In the genomic region with DNA sequence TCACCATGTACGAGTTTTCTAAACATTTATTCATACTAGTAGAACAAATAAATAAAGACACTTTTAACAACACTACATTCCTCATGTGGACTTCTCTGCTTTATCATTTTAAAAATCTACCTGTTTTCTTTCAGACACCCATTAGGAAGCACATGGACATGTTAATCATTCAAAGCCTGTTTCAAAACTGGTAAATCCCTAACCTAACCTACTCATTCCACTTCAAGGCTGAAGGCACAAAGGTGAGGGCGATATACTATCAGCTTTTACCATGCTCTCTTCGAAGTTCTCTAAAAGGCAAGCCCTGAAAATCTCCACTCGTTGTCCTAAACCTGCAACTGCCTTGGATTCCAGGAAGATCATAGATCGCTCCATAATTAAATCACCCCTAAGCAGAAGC, we compare ENCODE assay signal across 29 mouse cellular contexts. TPM values are rescaled to one million over a fixed set of nuclear protein-coding genes. Genes with fewer than 3 reads are reported as not detected.
A peak's percentile ranks its signal among the peaks of the same experiment; 100 is the strongest.
DNase-seq lines count a peak whose midpoint lies in the region; ATAC-seq lines count a peak whose summit lies in the region.
"Had no signal": no experiment of that assay in that cellular context is flagged by ENCODE, and none has a peak within 500 bp of the region (broad histone marks: within the 10 kb centered on the region; RNA-seq: fewer than 3 reads in every experiment).

No protein-coding gene starts in this region.

- peak overlapping the region; percentile 46; the same call in 1 of the 2 replicates for H3K27ac ChIP-seq in kidney, embryonic 16.5 days (ENCODE audit: low read length)
- H3K27ac ChIP-seq: embryonic facial prominence, embryonic 13.5 days; embryonic facial prominence, embryonic 15.5 days; forebrain, embryonic 10.5 days; forebrain, embryonic 12.5 days had no signal

- H3K4me1 ChIP-seq in kidney, embryonic 16.5 days (ENCODE audit: insufficient read depth, low read length) = no peaks in the 10 kb centered on the region
- H3K4me1 ChIP-seq: embryonic facial prominence, embryonic 13.5 days; embryonic facial prominence, embryonic 15.5 days; forebrain, embryonic 10.5 days; forebrain, embryonic 12.5 days had no signal

- no peak overlapping the region for H3K9ac ChIP-seq in kidney, embryonic 16.5 days (replicated peaks; ENCODE audit: low read length)
- H3K9ac ChIP-seq: embryonic facial prominence, embryonic 13.5 days; embryonic facial prominence, embryonic 15.5 days; forebrain, embryonic 12.5 days had no signal

- H3K36me3 ChIP-seq in kidney, embryonic 16.5 days (ENCODE audit: insufficient read depth, low read length) = no peaks in the 10 kb centered on the region
- H3K36me3 ChIP-seq: embryonic facial prominence, embryonic 13.5 days; embryonic facial prominence, embryonic 15.5 days; forebrain, embryonic 10.5 days; forebrain, embryonic 12.5 days had no signal

- DNase-seq in kidney, adult 9 months = peak; percentile 75
- no peak for DNase-seq in kidney, postnatal 4 days
- no peak for DNase-seq in kidney, postnatal 10 days
- peak; percentile 44 for DNase-seq in yolk sac, embryonic 10.5 days (ENCODE audit: low spot score)
- no peak for DNase-seq in heart, postnatal 25 days (ENCODE audit: low spot score)
- DNase-seq: adrenal gland, adult 2 months; adrenal gland, postnatal 10 days; adrenal gland, postnatal 25 days; cerebellum, adult 11 months; cerebellum, adult 18-20 months; cerebellum, adult 8-10 months; cerebellum, adult 9-11 months; cerebellum, postnatal 14 days; cerebellum, postnatal 36 days; embryo, embryonic 11 days had no signal

- no peaks in the 10 kb centered on the region; the same call in 1 of the 2 replicates for H3K27me3 ChIP-seq in kidney, embryonic 16.5 days (ENCODE audit: insufficient read depth, low read length)

- H3K4me3 ChIP-seq in kidney, embryonic 16.5 days (ENCODE audit: low read length) = no peak overlapping the region
- H3K4me3 ChIP-seq: embryonic facial prominence, embryonic 13.5 days; embryonic facial prominence, embryonic 15.5 days; erythroblast, embryonic 14.5 days; forebrain, embryonic 10.5 days; forebrain, embryonic 12.5 days had no signal

- ATAC-seq in kidney, embryonic 16.5 days (ENCODE audit: low FRiP score, low TSS enrichment) = no peak
- ATAC-seq: forebrain, embryonic 14.5 days had no signal

- intact Hi-C loops in heart, postnatal 25 days (cut with DNase I) = no loop called here

- no peaks in the 10 kb centered on the region for H3K9me3 ChIP-seq in kidney, embryonic 16.5 days (ENCODE audit: low read length)
- H3K9me3 ChIP-seq: embryonic facial prominence, embryonic 13.5 days; embryonic facial prominence, embryonic 15.5 days; forebrain, embryonic 10.5 days; forebrain, embryonic 12.5 days had no signal

- WGBS in kidney, embryonic 16.5 days = 71% methylated on average over 5 of the region's 5 CpGs

- H3K4me2 ChIP-seq in kidney, embryonic 16.5 days (replicated peaks; ENCODE audit: low read depth, low read length) = no peak overlapping the region
- H3K4me2 ChIP-seq: embryonic facial prominence, embryonic 13.5 days; embryonic facial prominence, embryonic 15.5 days; forebrain, embryonic 12.5 days had no signal

RNA-seq across cellular contexts. Expression of a gene that starts 8.2 kb away (rescaled TPM):
- not detected in 2 replicates for polyA plus RNA-seq in kidney, embryonic 16.5 days (2015; fragmentation: Nextera tagmentation; extraction: Ambion mirVana)
- total RNA-seq in heart, postnatal 25 days (2021) = not detected
- total RNA-seq: adrenal gland, adult 2 months; adrenal gland, postnatal 10 days; adrenal gland, postnatal 25 days; adrenal gland, postnatal 4 days; common myeloid progenitor, adult 5-6 weeks; ES-E14; MEL had no signal
- polyA plus RNA-seq: adrenal gland, adult 2 months; brain, embryonic 14.5 days; C2C12; embryonic facial prominence, embryonic 11.5 days; embryonic facial prominence, embryonic 13.5 days; embryonic facial prominence, embryonic 15.5 days; erythroblast, embryonic 14.5 days; forebrain, embryonic 10.5 days; forebrain, embryonic 12.5 days; forebrain, embryonic 14.5 days had no signal

Comparison
In these comparisons a context has a peak if more than half of its experiments do, and no peak if none do; other contexts are left out.
1. DNase-seq: peak in kidney, adult 9 months (single experiment) and yolk sac, embryonic 10.5 days (single experiment); none in kidney, postnatal 4 days (0 of 2), kidney, postnatal 10 days (single experiment) and heart, postnatal 25 days (single experiment).